Mouse (Mus musculus): ENCODE results near the gene Gpr68. TPM values are rescaled to one million over a fixed set of nuclear protein-coding genes. Genes with fewer than 3 reads are reported as not detected.

The Gpr68 gene
- polyA plus RNA-seq, 1 experiment from 2014 or later, result 0.71 TPM

- no peak overlapping the region for H3K4me3 ChIP-seq
- no peak overlapping the region for H3K9ac ChIP-seq
- no peaks in the 10 kb centered on the region for H3K36me3 ChIP-seq
- H3K4me1 ChIP-seq, result no peaks in the 10 kb centered on the region
- H3K9me3 ChIP-seq, result no peaks in the 10 kb centered on the region
- H3K4me2 ChIP-seq, result no peak overlapping the region
- no peak for ATAC-seq (ENCODE audit: borderline replicate concordance, extremely low read depth, low FRiP score, low TSS enrichment)
- no peak overlapping the region for H3K27ac ChIP-seq
- no peaks in the 10 kb centered on the region for H3K27me3 ChIP-seq
- WGBS, result 63% methylated on average over 4 of the region's 4 CpGs
Observed at GRCm38 (mm10) chr12:100843171-100843570, 64.8 kb downstream of the Gpr68 start.

GRCm38 (mm10) chr12:100841211-100841792 is 66.7 kb downstream of the Gpr68 start:
- Histone ChIP-seq H3K9me3 (no peaks in the 10 kb centered on the region), H3K4me1 (no peaks in the 10 kb centered on the region), H3K4me3 (no peak overlapping the region), H3K4me2 (no peak overlapping the region), H3K27me3 (no peaks in the 10 kb centered on the region), H3K9ac (no peak overlapping the region), H3K36me3 (no peaks in the 10 kb centered on the region), H3K27ac (no peak overlapping the region)
- 17% methylated on average over 3 of the region's 3 CpGs for WGBS
- ATAC-seq (ENCODE audit: borderline replicate concordance, extremely low read depth, low FRiP score, low TSS enrichment), result peak; percentile 50; the same call in 1 of the 2 replicates

GRCm38 (mm10) chr12:100839926-100840325 is 68.1 kb downstream of the Gpr68 start:
- Histone ChIP-seq H3K9ac (no peak overlapping the region), H3K4me1 (no peaks in the 10 kb centered on the region), H3K27me3 (no peaks in the 10 kb centered on the region), H3K4me3 (no peak overlapping the region), H3K27ac (no peak overlapping the region), H3K36me3 (no peaks in the 10 kb centered on the region), H3K9me3 (no peaks in the 10 kb centered on the region), H3K4me2 (no peak overlapping the region)
- 84% methylated on average over 6 of the region's 6 CpGs for WGBS
- ATAC-seq (ENCODE audit: borderline replicate concordance, extremely low read depth, low FRiP score, low TSS enrichment), result no peak

- H3K4me3 ChIP-seq, result no peak overlapping the region
- 19% methylated on average over 8 of the region's 8 CpGs for WGBS
- H3K36me3 ChIP-seq, result no peaks in the 10 kb centered on the region
- H3K9ac ChIP-seq, result no peak overlapping the region
- no peaks in the 10 kb centered on the region for H3K4me1 ChIP-seq
- no peaks in the 10 kb centered on the region for H3K27me3 ChIP-seq
- no peak overlapping the region for H3K27ac ChIP-seq
- H3K4me2 ChIP-seq, result no peak overlapping the region
- no peaks in the 10 kb centered on the region for H3K9me3 ChIP-seq
- ATAC-seq (ENCODE audit: borderline replicate concordance, extremely low read depth, low FRiP score, low TSS enrichment), result no peak
Observed at GRCm38 (mm10) chr12:100839079-100839600, 68.9 kb downstream of the Gpr68 start.

- no peak overlapping the region for H3K4me2 ChIP-seq
- ATAC-seq (ENCODE audit: borderline replicate concordance, extremely low read depth, low FRiP score, low TSS enrichment), result no peak
- 50% methylated on average over 3 of the region's 3 CpGs for WGBS
Observed at GRCm38 (mm10) chr12:100837208-100837607, 70.8 kb downstream of the Gpr68 start.

GRCm38 (mm10) chr12:100831629-100832325 is 76.2 kb downstream of the Gpr68 start:
- Histone ChIP-seq H3K4me1 (no peaks in the 10 kb centered on the region), H3K9me3 (no peaks in the 10 kb centered on the region), H3K9ac (no peak overlapping the region), H3K4me3 (no peak overlapping the region), H3K4me2 (no peak overlapping the region), H3K36me3 (no peaks in the 10 kb centered on the region), H3K27ac (no peak overlapping the region), H3K27me3 (no peaks in the 10 kb centered on the region)
- no peak for ATAC-seq (ENCODE audit: borderline replicate concordance, extremely low read depth, low FRiP score, low TSS enrichment)
- 75% methylated on average over 8 of the region's 8 CpGs for WGBS

More at GRCm38 (mm10) chr12:100837208-100837607, 70.8 kb downstream of the Gpr68 start:
- Histone ChIP-seq H3K4me3 (no peak overlapping the region), H3K9me3 (no peaks in the 10 kb centered on the region), H3K9ac (no peak overlapping the region), H3K36me3 (no peaks in the 10 kb centered on the region), H3K4me1 (no peaks in the 10 kb centered on the region), H3K27ac (no peak overlapping the region), H3K27me3 (no peaks in the 10 kb centered on the region)

- H3K27me3 ChIP-seq, result no peaks in the 10 kb centered on the region
- H3K4me2 ChIP-seq, result no peak overlapping the region
- 72% methylated on average over 2 of the region's 2 CpGs for WGBS
- H3K9me3 ChIP-seq, result no peaks in the 10 kb centered on the region
- H3K4me3 ChIP-seq, result no peak overlapping the region
- ATAC-seq (ENCODE audit: borderline replicate concordance, extremely low read depth, low FRiP score, low TSS enrichment), result no peak
- no peak overlapping the region for H3K9ac ChIP-seq
- no peak overlapping the region for H3K27ac ChIP-seq
- no peaks in the 10 kb centered on the region for H3K4me1 ChIP-seq
- H3K36me3 ChIP-seq, result no peaks in the 10 kb centered on the region
Observed at GRCm38 (mm10) chr12:100831021-100831420, 77.0 kb downstream of the Gpr68 start.

Other genes with a start within 250 kb of the Gpr68 start
- gene Rps6ka5, start 181.2 kb downstream of the Gpr68 start, polyA plus RNA-seq (2015; fragmentation: Nextera tagmentation; extraction: Ambion mirVana), result 4.8 and 5.2 TPM in 2 replicates
- gene Dglucy, start 129.1 kb downstream of the Gpr68 start, polyA plus RNA-seq (2015; fragmentation: Nextera tagmentation; extraction: Ambion mirVana), result 5.2 and 5.3 TPM in 2 replicates
- gene Ccdc88c, start 120.9 kb upstream of the Gpr68 start, polyA plus RNA-seq (2015; fragmentation: Nextera tagmentation; extraction: Ambion mirVana), result 14.3 and 17.9 TPM in 2 replicates
- gene Ppp4r3a, start 175.5 kb upstream of the Gpr68 start, polyA plus RNA-seq (2015; fragmentation: Nextera tagmentation; extraction: Ambion mirVana), result 39.4 and 41.3 TPM in 2 replicates